Mouse (Mus musculus): ENCODE results near the gene Ttll6.
"Not testable (repeated sequence)": the region's sequence is repeated elsewhere in the genome, so short reads cannot be mapped to it uniquely, and the experiment has no call there.

Ttll6 gene

GRCm38 (mm10) chr11:96133239-96133865, at the start of gene Ttll6:
Ttll6 (plus strand) TSS chr11:96133786.
- peak; percentile 54 for DNase-seq (ENCODE audit: low read depth, low spot score)

GRCm38 (mm10) chr11:96087981-96088380, 45.6 kb upstream of the Ttll6 start:
- no peak for DNase-seq (ENCODE audit: low read depth, low spot score)

GRCm38 (mm10) chr11:96091073-96091472, 42.5 kb upstream of the Ttll6 start:
- DNase-seq (ENCODE audit: low read depth, low spot score): peak; percentile 48

- DNase-seq (ENCODE audit: low read depth, low spot score): no peak
Observed at GRCm38 (mm10) chr11:96092674-96093291, 40.8 kb upstream of the Ttll6 start.

- DNase-seq (ENCODE audit: low read depth, low spot score): peak; percentile 69
Observed at GRCm38 (mm10) chr11:96093361-96093760, 40.2 kb upstream of the Ttll6 start.

GRCm38 (mm10) chr11:96108376-96108775, 25.2 kb upstream of the Ttll6 start:
- DNase-seq (ENCODE audit: low read depth, low spot score): no peak

- not testable (repeated sequence) for DNase-seq (ENCODE audit: low read depth, low spot score)
Observed at GRCm38 (mm10) chr11:96110950-96111349, 22.6 kb upstream of the Ttll6 start.

GRCm38 (mm10) chr11:96111751-96112150, 21.8 kb upstream of the Ttll6 start, which contains the start of gene Calcoco2:
Calcoco2 (minus strand) TSS chr11:96111964.
- DNase-seq (ENCODE audit: low read depth, low spot score): no peak

GRCm38 (mm10) chr11:96114077-96114476, 19.5 kb upstream of the Ttll6 start:
- no peak for DNase-seq (ENCODE audit: low read depth, low spot score)

- DNase-seq (ENCODE audit: low read depth, low spot score): no peak
Observed at GRCm38 (mm10) chr11:96115416-96115815, 18.2 kb upstream of the Ttll6 start.

GRCm38 (mm10) chr11:96116116-96116515, 17.5 kb upstream of the Ttll6 start:
- no peak for DNase-seq (ENCODE audit: low read depth, low spot score)

- not testable (repeated sequence) for DNase-seq (ENCODE audit: low read depth, low spot score)
Observed at GRCm38 (mm10) chr11:96116925-96117324, 16.7 kb upstream of the Ttll6 start.

GRCm38 (mm10) chr11:96119401-96119800, 14.2 kb upstream of the Ttll6 start:
- no peak for DNase-seq (ENCODE audit: low read depth, low spot score)

GRCm38 (mm10) chr11:96122806-96123205, 10.8 kb upstream of the Ttll6 start:
- not testable (repeated sequence) for DNase-seq (ENCODE audit: low read depth, low spot score)

GRCm38 (mm10) chr11:96124052-96124914, 9.3 kb upstream of the Ttll6 start:
- DNase-seq (ENCODE audit: low read depth, low spot score): no peak

- no peak for DNase-seq (ENCODE audit: low read depth, low spot score)
Observed at GRCm38 (mm10) chr11:96130606-96131005, 3.0 kb upstream of the Ttll6 start.

- DNase-seq (ENCODE audit: low read depth, low spot score): no peak
Observed at GRCm38 (mm10) chr11:96135847-96136246, 2.3 kb downstream of the Ttll6 start.

- DNase-seq (ENCODE audit: low read depth, low spot score): no peak
Observed at GRCm38 (mm10) chr11:96140726-96141175, 7.2 kb downstream of the Ttll6 start.

GRCm38 (mm10) chr11:96143766-96144165, 10.2 kb downstream of the Ttll6 start:
- DNase-seq (ENCODE audit: low read depth, low spot score): no peak

- DNase-seq (ENCODE audit: low read depth, low spot score): peak; percentile 73
Observed at GRCm38 (mm10) chr11:96145622-96146270, 12.2 kb downstream of the Ttll6 start.

- DNase-seq (ENCODE audit: low read depth, low spot score): no peak
Observed at GRCm38 (mm10) chr11:96147471-96147870, 13.9 kb downstream of the Ttll6 start.

GRCm38 (mm10) chr11:96164769-96165168, 31.2 kb downstream of the Ttll6 start:
- DNase-seq (ENCODE audit: low read depth, low spot score): no peak

All from CD4-positive, CD25-positive, alpha-beta regulatory T cell, adult 2 months (primary cell).